Mouse (Mus musculus) spleen, embryonic (tissue): Measurements from ENCODE around the gene Ngdn.
"Not testable (repeated sequence)": the region's sequence is repeated elsewhere in the genome, so short reads cannot be mapped to it uniquely, and the experiment has no call there.

Experiments
- CTCF ChIA-PET: fragments of 350-600 bp; sonication (Branson Sonifier 250); formaldehyde crosslinking; loops from one replicate; lab custom pipeline; 2022; lab: Charles Lee

The Ngdn gene

GRCm38 (mm10) chr14:54998680-54999079, 16.6 kb upstream of the Ngdn start:
- CTCF ChIA-PET = no interaction called here

- CTCF ChIA-PET = not testable (repeated sequence)
Measured at GRCm38 (mm10) chr14:54999868-55000267, 15.4 kb upstream of the Ngdn start.

GRCm38 (mm10) chr14:55000814-55001213, 14.4 kb upstream of the Ngdn start:
- CTCF ChIA-PET = no interaction called here

DNA sequence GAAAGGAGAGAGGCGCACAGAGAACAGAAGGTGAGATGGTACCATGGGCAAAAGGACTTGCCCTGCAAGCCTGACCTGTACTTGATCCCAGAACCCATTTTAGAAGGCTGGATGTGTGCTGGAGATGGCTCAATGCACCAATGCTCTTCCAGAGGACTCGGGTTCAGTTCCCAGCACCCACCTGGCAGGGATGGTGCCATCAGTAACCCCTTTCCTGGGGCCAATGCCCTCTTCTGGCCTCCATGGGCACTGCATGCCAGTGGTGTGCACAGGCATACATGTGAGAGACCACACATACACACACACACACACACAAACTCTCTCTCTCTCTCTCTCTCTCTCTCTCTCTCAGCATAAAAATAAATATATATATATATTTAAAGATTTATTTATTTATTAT, 13.8 kb upstream of the Ngdn start:
- CTCF ChIA-PET = no interaction called here

- CTCF ChIA-PET = no interaction called here
Measured at GRCm38 (mm10) chr14:55001938-55002686, 13.1 kb upstream of the Ngdn start.

GRCm38 (mm10) chr14:55002687-55003120, 12.6 kb upstream of the Ngdn start:
- CTCF ChIA-PET = no interaction called here

DNA sequence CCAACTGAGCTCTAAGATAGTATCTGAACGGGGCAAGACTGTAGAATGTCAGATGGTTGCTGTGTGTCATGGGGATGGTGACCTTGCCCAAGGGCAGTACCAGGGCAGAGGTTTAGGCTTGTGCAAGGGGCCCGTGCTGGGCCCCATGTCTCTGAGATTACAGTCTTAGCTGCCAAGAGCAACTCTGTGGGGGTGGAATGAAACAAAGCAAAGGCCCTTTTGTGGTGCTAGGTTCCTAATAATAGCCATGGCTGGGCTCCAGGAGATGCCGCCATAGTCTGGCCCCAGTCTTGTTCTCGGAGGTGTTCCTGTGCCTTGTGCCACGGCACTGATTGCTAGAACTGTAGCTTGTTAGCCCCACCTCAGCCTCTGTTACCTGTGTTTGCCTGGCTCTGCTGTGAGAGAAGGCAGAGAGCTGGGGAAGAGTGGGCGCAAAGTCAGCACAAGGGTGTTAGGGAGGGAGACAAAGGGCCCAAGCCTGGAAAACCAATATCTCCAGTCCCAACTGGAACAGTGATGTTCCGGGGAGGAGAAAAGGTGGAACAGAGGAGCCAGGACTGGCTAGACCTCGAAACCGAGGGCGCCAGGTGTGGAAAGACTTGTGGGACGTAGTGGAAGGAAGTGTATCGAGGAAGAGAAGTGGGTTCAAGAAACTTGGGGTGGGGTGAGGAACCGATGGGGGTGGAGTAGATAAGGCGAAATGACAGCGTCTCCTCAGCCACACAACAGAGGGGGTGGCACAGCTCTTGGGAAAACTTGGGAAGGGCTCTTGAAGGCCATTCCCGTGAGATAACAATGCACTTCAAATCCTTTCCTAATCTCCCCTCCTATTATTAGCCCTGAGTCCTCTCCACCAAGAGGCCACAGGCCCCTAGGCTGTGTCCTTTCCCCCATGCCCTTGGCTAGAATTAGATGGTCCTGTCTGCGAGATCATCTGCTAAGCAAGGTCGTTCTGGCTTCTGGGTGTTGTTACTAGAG, 11.1 kb upstream of the Ngdn start:
- CTCF ChIA-PET = no interaction called here

DNA sequence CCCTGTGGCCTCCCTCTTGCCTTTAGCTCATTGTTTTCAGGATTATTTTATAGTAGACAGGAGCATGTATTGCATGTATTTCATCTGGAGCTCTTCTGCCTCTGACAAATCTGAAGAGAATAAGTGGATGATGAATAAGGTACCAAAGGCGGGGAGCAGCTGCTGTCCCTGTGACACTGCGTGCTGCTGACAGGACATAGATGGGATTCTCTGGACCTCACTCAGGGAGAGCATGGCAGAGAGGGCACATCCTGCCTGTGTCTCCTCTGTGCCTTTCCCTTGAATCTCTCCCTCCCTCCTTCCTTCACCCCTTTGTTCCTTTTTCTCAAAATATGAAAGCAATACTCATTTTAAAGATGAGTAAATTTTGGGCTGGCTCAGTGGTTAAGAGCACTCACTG, 9.7 kb upstream of the Ngdn start:
- CTCF ChIA-PET = interaction anchor here (0.7 kb wide), 1 partner anchor 21 kb away, joined by 9 read pairs; no protein-coding TSS in a partner anchor

GRCm38 (mm10) chr14:55005967-55006366, 9.3 kb upstream of the Ngdn start:
- CTCF ChIA-PET = no interaction called here

GRCm38 (mm10) chr14:55006541-55006940, 8.7 kb upstream of the Ngdn start:
- CTCF ChIA-PET = no interaction called here

DNA sequence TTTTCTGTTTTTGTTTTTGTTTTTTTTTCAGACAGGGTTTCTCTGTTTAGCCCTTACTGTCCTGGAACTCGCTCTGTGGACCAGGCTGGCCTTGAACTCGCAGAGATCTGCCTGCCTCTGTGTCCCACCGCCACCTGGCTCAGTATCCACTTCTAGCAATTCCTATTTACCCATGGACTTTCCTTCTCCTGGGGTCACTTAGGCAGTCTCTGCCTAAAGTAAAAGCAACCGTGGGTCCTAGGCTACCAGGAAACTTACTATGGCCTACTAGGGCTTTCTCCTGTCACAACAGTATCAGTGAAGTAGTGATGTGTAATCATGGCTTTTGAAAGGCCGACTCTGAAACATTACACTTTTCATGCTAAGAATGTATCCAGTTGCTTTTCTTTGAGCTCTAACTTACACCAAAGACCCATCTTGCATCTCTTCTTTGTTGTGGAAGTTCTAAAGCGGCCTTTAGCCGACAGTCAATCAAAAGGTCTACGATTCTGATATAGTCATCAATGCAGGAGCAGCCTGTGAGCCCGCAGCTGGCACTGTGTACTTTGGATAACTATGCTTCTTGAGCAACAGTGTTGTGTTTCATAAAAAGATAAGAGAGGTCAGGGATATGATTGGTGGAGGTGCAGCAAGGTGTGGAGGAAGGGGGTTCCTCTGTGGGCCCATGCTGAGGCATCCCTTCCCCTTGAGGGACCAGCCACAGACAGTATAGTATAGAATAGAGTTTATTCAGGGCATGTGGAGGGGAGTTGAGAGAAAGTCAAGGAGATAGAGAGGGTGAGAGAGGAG, 7.9 kb upstream of the Ngdn start:
- CTCF ChIA-PET = no interaction called here

GRCm38 (mm10) chr14:55008417-55008816, 6.8 kb upstream of the Ngdn start:
- CTCF ChIA-PET = no interaction called here

GRCm38 (mm10) chr14:55011116-55011515, 4.1 kb upstream of the Ngdn start:
- CTCF ChIA-PET = interaction anchor here (0.7 kb wide), 1 partner anchor 579 kb away, joined by 3 read pairs; no protein-coding TSS in a partner anchor

DNA sequence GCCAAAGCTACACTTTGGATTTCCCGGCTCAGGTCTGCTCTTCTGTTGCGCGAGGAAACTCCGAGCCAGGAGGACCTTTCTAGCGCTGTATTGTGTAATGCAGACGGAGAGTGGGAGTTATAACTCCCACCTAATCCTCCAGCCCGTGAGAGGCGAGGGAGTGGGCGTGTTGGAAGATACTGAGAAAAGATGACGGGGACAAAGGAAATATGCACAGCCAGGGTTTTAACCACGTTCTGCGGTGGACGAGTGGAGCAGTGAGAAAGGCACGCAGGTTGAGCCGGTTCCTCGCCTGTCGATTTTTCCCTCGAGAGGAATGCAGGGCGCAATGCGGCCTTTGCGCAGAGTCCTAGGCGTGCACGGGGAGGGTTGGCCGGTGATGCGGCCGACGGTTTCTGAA, 663 bp upstream of the Ngdn start:
- CTCF ChIA-PET = interaction anchor here (0.6 kb wide), 1 partner anchor 380 kb away, joined by 4 read pairs; no protein-coding TSS in a partner anchor

GRCm38 (mm10) chr14:55015767-55016111, 485 bp downstream of the Ngdn start:
- CTCF ChIA-PET = no interaction called here

DNA sequence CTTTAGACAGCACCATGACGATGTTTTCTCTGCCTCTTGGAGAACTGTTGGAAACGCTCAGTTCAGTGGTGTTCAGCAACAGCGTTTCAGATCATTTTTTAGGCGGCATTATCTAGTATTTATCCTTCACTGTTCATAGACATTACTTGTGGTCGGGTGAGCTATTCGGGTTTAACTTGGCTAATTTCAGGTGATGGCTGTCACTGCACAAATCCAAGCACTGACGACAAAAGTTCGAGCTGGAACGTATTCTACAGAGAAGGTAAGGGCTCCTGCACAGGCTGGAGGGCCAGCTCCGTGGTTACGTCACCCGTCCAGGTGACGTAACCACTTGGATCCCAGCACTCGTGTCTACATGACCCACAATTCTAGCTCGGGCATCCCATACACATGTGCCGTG, 1.6 kb downstream of the Ngdn start:
- CTCF ChIA-PET = no interaction called here

DNA sequence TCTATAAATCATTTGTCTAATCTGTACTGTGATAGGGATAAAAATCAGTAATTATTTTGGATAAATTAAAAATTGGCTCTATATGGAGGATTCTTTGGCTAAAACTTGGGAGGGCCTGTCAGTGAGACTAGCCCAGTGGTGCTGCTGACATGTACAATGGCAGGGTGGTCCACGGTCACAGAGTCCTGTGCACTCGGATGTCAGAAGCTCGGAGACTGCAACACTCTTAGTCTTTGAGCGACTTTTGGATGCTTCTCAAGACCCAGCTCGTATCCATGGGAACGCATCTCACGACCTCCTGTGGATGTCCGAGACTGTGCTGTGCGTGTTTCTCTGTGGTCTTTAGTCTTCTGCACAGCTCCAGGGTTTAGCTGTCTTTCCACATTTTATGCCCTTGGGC, 5.1 kb downstream of the Ngdn start:
- CTCF ChIA-PET = no interaction called here

GRCm38 (mm10) chr14:55023011-55023410, 7.8 kb downstream of the Ngdn start:
- CTCF ChIA-PET = no interaction called here

GRCm38 (mm10) chr14:55024236-55024635, 9.0 kb downstream of the Ngdn start:
- CTCF ChIA-PET = interaction anchor here (0.6 kb wide), 1 partner anchor 24 kb away, joined by 3 read pairs; no protein-coding TSS in a partner anchor

- CTCF ChIA-PET = no interaction called here
Measured at GRCm38 (mm10) chr14:55025527-55025926, 10.3 kb downstream of the Ngdn start.

DNA sequence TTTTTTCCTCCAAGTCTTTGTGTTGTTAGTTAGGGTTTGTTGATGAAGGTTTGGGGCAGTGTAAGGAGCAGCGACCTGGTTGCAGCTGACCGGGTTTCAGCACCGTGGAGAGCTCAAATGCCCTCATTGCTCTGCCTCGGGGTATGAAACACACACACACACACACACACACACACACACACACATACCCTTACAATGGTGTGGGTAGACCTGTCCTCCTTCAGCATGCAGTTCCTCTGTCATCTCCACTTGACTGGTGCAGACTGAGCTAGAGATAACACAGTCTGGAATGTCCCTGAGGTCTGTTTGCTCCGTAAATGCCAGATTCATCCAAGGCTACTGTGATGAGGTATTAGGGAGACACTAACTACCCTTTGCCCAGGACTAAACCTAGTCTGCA, 12.0 kb downstream of the Ngdn start:
- CTCF ChIA-PET = interaction anchor here (0.6 to 0.7 kb wide), 3 partner anchors 49 to 75 kb away, joined by 3 to 7 read pairs (median 5); no protein-coding TSS in a partner anchor

DNA sequence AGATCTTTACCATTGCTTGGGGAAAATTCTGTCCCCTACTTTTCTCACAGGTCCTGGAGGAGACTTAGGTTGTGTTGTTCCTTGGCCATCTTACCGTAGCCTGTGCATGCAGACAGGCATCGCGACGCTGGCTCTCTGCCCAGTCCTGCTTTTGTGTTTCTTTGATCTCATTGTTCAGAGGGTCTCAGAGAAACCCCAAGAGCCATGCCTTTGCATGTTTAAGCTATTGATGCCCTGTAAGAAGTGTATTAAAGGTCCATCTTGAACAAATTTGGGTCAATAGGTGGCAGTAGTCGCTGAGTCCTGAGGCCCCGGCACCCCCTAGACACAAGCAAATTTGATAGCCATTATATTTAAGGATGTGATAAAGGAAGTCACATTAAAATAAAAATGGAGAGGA, 12.4 kb downstream of the Ngdn start:
- CTCF ChIA-PET = no interaction called here
